Mouse (Mus musculus): ENCODE results near the gene Ppt2. TPM values are rescaled to one million over a fixed set of nuclear protein-coding genes. Genes with fewer than 3 reads are reported as not detected.

Gene Ppt2
- polyA plus RNA-seq, 1 experiment = 35.8 TPM

- 54% methylated on average over 2 of the region's 2 CpGs for WGBS
- DNase-seq (ENCODE audit: low read depth, low spot score) = no peak
Measured at GRCm38 (mm10) chr17:34658145-34658544, 29.8 kb upstream of the Ppt2 start.

- 33% methylated on average over 2 of the region's 2 CpGs for WGBS
Measured at GRCm38 (mm10) chr17:34657271-34657670, 29.0 kb upstream of the Ppt2 start.

GRCm38 (mm10) chr17:34656666-34657065 is 28.4 kb upstream of the Ppt2 start:
- WGBS = 54% methylated on average over 8 of the region's 8 CpGs
- no peak for DNase-seq (ENCODE audit: low read depth, low spot score)

More at GRCm38 (mm10) chr17:34657271-34657670, 29.0 kb upstream of the Ppt2 start:
- no peak for DNase-seq (ENCODE audit: low read depth, low spot score)

- 9% methylated on average over 4 of the region's 4 CpGs for WGBS
- DNase-seq (ENCODE audit: low read depth, low spot score) = no peak
Measured at GRCm38 (mm10) chr17:34655581-34655991, 27.3 kb upstream of the Ppt2 start.

- no peak for DNase-seq (ENCODE audit: low read depth, low spot score)
- 57% methylated on average over 7 of the region's 7 CpGs for WGBS
Measured at GRCm38 (mm10) chr17:34655160-34655559, 26.9 kb upstream of the Ppt2 start.

- WGBS = 87% methylated on average over 13 of the region's 13 CpGs
- DNase-seq (ENCODE audit: low read depth, low spot score) = no peak
Measured at GRCm38 (mm10) chr17:34654392-34654791, 26.1 kb upstream of the Ppt2 start.

- peak; percentile 50 for DNase-seq (ENCODE audit: low read depth, low spot score)
- 63% methylated on average over 9 of the region's 9 CpGs for whole genome bisulfite sequencing
Measured at GRCm38 (mm10) chr17:34653746-34654285, 25.5 kb upstream of the Ppt2 start.

GRCm38 (mm10) chr17:34652985-34653384 is 24.7 kb upstream of the Ppt2 start:
- WGBS = 91% methylated on average over 8 of the region's 8 CpGs
- DNase-seq (ENCODE audit: low read depth, low spot score) = no peak

GRCm38 (mm10) chr17:34652546-34652945 is 24.2 kb upstream of the Ppt2 start:
- WGBS = 95% methylated on average over 10 of the region's 10 CpGs
- DNase-seq (ENCODE audit: low read depth, low spot score) = no peak

- WGBS = 52% methylated on average over 19 of the region's 19 CpGs
- no peak for DNase-seq (ENCODE audit: low read depth, low spot score)
Measured at GRCm38 (mm10) chr17:34651507-34652221, 23.4 kb upstream of the Ppt2 start.

GRCm38 (mm10) chr17:34650781-34651180 is 22.5 kb upstream of the Ppt2 start:
- 89% methylated on average over 14 of the region's 14 CpGs for WGBS
- no peak for DNase-seq (ENCODE audit: low read depth, low spot score)

GRCm38 (mm10) chr17:34649106-34649864 is 21.0 kb upstream of the Ppt2 start:
- no peak for DNase-seq (ENCODE audit: low read depth, low spot score)
- 81% methylated on average over 18 of the region's 18 CpGs for WGBS

GRCm38 (mm10) chr17:34648141-34648890 is 20.0 kb upstream of the Ppt2 start:
- 84% methylated on average over 16 of the region's 16 CpGs for WGBS
- no peak for DNase-seq (ENCODE audit: low read depth, low spot score)

- DNase-seq (ENCODE audit: low read depth, low spot score) = peak; percentile 98
- WGBS = under 1% methylated on average over 66 of the region's 66 CpGs
Measured at GRCm38 (mm10) chr17:34646906-34647787, 18.8 kb upstream of the Ppt2 start, which contains the start of gene Atf6b. Gene Atf6b, plus strand, starts transcription at chr17:34647146.

GRCm38 (mm10) chr17:34645831-34646511 is 17.7 kb upstream of the Ppt2 start:
- 88% methylated on average over 30 of the region's 30 CpGs for WGBS
- no peak for DNase-seq (ENCODE audit: low read depth, low spot score)

- no peak for DNase-seq (ENCODE audit: low read depth, low spot score)
- 46% methylated on average over 10 of the region's 10 CpGs for WGBS
Measured at GRCm38 (mm10) chr17:34645256-34645829, 17.0 kb upstream of the Ppt2 start.

GRCm38 (mm10) chr17:34644608-34645007 is 16.3 kb upstream of the Ppt2 start, which contains the start of gene Fkbpl:
Gene Fkbpl, plus strand, starts transcription at chr17:34644764.
- under 1% methylated on average over 16 of the region's 16 CpGs for WGBS
- DNase-seq (ENCODE audit: low read depth, low spot score) = peak; percentile 96

- no peak for DNase-seq (ENCODE audit: low read depth, low spot score)
- WGBS = 68% methylated on average over 10 of the region's 10 CpGs
Measured at GRCm38 (mm10) chr17:34643944-34644343, 15.6 kb upstream of the Ppt2 start.

All from large intestine, adult 2 months (tissue).